Mouse (Mus musculus) hindbrain, embryonic 12.5 days (tissue): ENCODE measurements around the gene Rps17. TPM values are rescaled to one million over a fixed set of nuclear protein-coding genes. Genes with fewer than 3 reads are reported as not detected.

Experiments used
- ATAC-seq: fragments of 200-750 bp; cut with Nextera tagmentation; 2 replicates; pipeline ENCODE4 v1.8.0; 2017; ENCODE audit warnings: moderate TSS enrichment; ENCODE audit not compliant: low FRiP score
- H3K27ac ChIP-seq: fragments of 300-500 bp; sonication (generic); 2 replicates; pipeline ENCODE4 v1.5.1; 2016; ENCODE audit warnings: mild to moderate bottlenecking
- H3K27me3 ChIP-seq: fragments of 300-500 bp; sonication (generic); 2 replicates; pipeline ENCODE4 v1.6.1; 2016; ENCODE audit warnings: mild to moderate bottlenecking
- H3K36me3 ChIP-seq: fragments of 300-500 bp; sonication (generic); 2 replicates; pipeline ENCODE4 v1.6.1; 2016; ENCODE audit warnings: mild to moderate bottlenecking
- H3K4me1 ChIP-seq: fragments of 300-500 bp; sonication (generic); 2 replicates; pipeline ENCODE4 v1.6.1; 2016
- H3K4me2 ChIP-seq: fragments of 300-500 bp; sonication (generic); replicated peaks from 2 replicates; pipeline ENCODE4 v1.6.1; 2016; ENCODE audit warnings: mild to moderate bottlenecking
- H3K4me3 ChIP-seq: fragments of 300-500 bp; sonication (generic); 2 replicates; pipeline ENCODE4 v1.5.1; 2016; ENCODE audit warnings: mild to moderate bottlenecking
- H3K9ac ChIP-seq: fragments of 300-500 bp; sonication (generic); 2 replicates; pipeline ENCODE4 v1.6.1; 2016; ENCODE audit warnings: mild to moderate bottlenecking, moderate library complexity
- H3K9me3 ChIP-seq: fragments of 300-500 bp; sonication (generic); replicated peaks from 2 replicates; pipeline ENCODE4 v1.6.1; 2016; ENCODE audit warnings: mild to moderate bottlenecking
- WGBS: fragments of 180-500 bp; shearing (Covaris S2); methylation state at CpG from one replicate; pipeline ENCODE4 v1.1.7; 2016; 5-methylcytosine and 5-hydroxymethylcytosine counted together
- polyA plus RNA-seq: library from polyadenylated mRNA; unstranded; fragments of >200 nt; fragmentation: Nextera tagmentation; extraction: Ambion mirVana; gene quantifications from 2 replicates; pipeline ENCODE4 v1.2.1, GENCODE M21; 2016

Gene Rps17
- polyA plus RNA-seq, 1 experiment from 2014 or later: 914 TPM

DNA sequence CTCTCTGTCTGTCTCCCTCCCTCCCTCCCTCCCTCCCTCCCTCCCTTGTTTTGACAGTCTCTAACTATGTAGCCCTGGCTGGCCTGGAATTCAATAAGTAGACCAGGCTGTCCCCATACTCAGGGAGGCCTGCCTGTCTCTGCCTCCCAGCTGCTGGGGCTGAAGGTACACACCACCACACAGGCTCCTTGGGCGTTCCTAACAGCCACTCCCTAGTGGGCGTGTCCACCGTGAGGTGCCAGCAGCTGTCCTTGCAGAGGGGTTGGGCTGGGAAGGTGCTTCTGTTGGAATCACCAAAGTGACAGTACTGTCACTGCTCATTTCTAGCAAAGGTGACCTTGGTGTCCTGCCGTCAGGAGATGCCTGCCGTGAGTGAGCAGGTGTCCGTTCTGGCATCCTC lies 18.2 kb downstream of the Rps17 start:
- Histone ChIP-seq H3K27me3 (no peaks in the 10 kb centered on the region), H3K36me3 (no peaks in the 10 kb centered on the region), H3K4me2 (no peak overlapping the region), H3K4me3 (no peak overlapping the region), H3K9me3 (no peaks in the 10 kb centered on the region), H3K9ac (no peak overlapping the region), H3K27ac (no peak overlapping the region), H3K4me1 (0 out of 2 replicates have a peak, but pooled peaks cover 2% of the 10 kb centered on the region)
- WGBS: 79% methylated on average over 6 of the region's 6 CpGs
- ATAC-seq: no peak

DNA sequence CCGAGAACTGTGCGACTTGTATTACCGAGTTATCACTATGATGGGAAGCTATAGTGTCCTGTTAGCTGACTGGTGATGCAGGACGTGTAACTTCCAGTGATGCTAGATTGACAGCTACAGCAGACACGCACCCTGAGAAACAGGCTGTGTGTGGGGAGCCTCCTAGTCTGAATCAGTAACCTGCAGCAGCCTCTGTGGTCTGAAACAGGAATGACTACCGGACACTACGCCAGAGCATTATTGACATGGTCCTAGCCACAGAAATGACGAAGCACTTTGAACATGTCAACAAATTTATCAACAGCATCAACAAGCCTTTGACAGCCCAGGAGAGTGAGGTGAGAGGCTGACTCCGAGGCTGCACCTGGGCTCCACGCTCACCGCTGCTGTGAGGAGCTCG lies 19.0 kb downstream of the Rps17 start:
- H3K27ac ChIP-seq: no peak overlapping the region
- no peaks in the 10 kb centered on the region for H3K27me3 ChIP-seq
- no peak overlapping the region for H3K4me2 ChIP-seq
- no peak for ATAC-seq
- H3K4me3 ChIP-seq: no peak overlapping the region
- no peak overlapping the region for H3K9ac ChIP-seq
- H3K36me3 ChIP-seq: no peaks in the 10 kb centered on the region
- 90% methylated on average over 12 of the region's 12 CpGs for WGBS
- no peaks in the 10 kb centered on the region for H3K9me3 ChIP-seq
- peaks cover 5% of the 10 kb centered on the region; the same call in 1 of the 2 replicates for H3K4me1 ChIP-seq

DNA sequence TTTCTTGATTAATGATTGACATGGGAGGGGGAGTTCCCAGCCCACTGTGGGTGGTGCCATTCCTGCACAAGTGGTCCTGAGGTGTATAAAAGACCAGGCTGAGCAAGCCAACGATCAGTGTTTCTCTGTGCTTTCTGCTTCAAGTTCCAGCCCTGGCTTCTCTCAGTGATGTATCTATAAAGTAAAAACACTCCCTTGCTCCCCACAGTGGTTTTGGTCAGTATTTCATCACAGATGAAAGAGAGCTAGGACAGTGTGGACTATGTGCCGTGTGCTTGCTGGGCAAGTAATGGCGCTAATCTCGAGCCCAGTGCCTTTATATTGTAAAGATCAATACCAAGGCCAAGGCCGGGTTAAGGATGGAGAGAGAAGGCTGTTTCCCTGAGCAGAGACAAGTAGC lies 23.3 kb downstream of the Rps17 start:
- H3K4me1 ChIP-seq: peaks cover 5% of the 10 kb centered on the region; the same call in 1 of the 2 replicates

GRCm38 (mm10) chr7:81319749-81320148 lies 25.3 kb downstream of the Rps17 start:
- Histone ChIP-seq H3K4me1 (peaks cover 5% of the 10 kb centered on the region; the same call in 1 of the 2 replicates), H3K4me3 (no peak overlapping the region)
- 93% methylated on average over 6 of the region's 6 CpGs for WGBS

More for the DNA sequence above, 23.3 kb downstream of the Rps17 start:
- Histone ChIP-seq H3K27ac (no peak overlapping the region), H3K4me3 (no peak overlapping the region), H3K36me3 (no peaks in the 10 kb centered on the region), H3K9ac (no peak overlapping the region), H3K9me3 (no peaks in the 10 kb centered on the region), H3K27me3 (no peaks in the 10 kb centered on the region), H3K4me2 (no peak overlapping the region)
- no peak for ATAC-seq
- 82% methylated on average over 5 of the region's 5 CpGs for WGBS

GRCm38 (mm10) chr7:81315583-81315982 lies 29.5 kb downstream of the Rps17 start:
- 80% methylated on average over 8 of the region's 8 CpGs for WGBS
- no peaks in the 10 kb centered on the region for H3K4me1 ChIP-seq

More at GRCm38 (mm10) chr7:81319749-81320148, 25.3 kb downstream of the Rps17 start:
- Histone ChIP-seq H3K9ac (no peak overlapping the region), H3K4me2 (no peak overlapping the region), H3K27ac (no peak overlapping the region), H3K9me3 (no peaks in the 10 kb centered on the region), H3K27me3 (no peaks in the 10 kb centered on the region), H3K36me3 (no peaks in the 10 kb centered on the region)
- no peak for ATAC-seq

DNA sequence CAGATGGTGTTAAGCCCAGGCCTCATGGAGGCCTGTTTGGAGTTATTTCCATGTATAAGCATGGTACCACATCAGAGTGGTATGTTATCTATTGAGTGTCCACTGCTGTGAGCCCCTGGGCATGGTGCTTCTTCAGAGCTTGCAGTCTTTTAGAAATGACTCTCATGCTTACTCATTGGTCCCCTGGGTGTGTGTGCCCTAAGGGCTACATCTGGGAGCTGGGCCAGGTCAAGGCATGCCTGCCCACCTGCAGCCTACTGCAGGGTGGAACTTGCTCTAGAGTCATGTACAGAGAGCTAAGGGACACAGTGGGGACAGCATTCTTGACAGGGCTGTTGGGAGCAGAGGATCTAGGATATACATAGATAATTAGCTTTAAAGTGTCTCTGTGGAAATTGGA lies 33.5 kb downstream of the Rps17 start:
- no peak overlapping the region for H3K27ac ChIP-seq
- no peaks in the 10 kb centered on the region for H3K9me3 ChIP-seq
- H3K4me1 ChIP-seq: no peaks in the 10 kb centered on the region
- H3K9ac ChIP-seq: no peak overlapping the region
- ATAC-seq: no peak
- H3K36me3 ChIP-seq: no peaks in the 10 kb centered on the region
- H3K4me3 ChIP-seq: no peak overlapping the region
- no peak overlapping the region for H3K4me2 ChIP-seq
- no peaks in the 10 kb centered on the region for H3K27me3 ChIP-seq

More at GRCm38 (mm10) chr7:81315583-81315982, 29.5 kb downstream of the Rps17 start:
- Histone ChIP-seq H3K4me3 (no peak overlapping the region), H3K9me3 (no peaks in the 10 kb centered on the region), H3K9ac (no peak overlapping the region), H3K27ac (no peak overlapping the region), H3K27me3 (no peaks in the 10 kb centered on the region), H3K36me3 (no peaks in the 10 kb centered on the region), H3K4me2 (no peak overlapping the region)
- ATAC-seq: no peak

DNA sequence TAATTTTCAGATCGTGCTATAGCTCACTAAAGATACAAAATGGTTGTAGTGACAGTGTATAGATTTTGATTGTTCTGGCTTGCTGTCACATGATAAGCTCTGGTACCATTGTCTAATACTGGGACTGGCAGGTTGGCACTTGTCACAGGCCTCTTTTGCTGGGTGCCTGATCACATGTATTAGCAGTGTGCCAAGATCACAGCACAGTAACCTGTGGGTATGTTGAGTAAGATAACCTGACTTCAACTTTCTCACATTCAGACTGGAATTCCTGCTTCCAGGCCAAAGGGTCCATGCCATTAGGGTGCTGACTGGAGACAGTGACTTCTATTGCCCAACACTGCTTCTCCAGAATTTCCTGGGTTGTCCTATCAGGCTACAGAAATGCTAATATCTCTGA lies 33.9 kb downstream of the Rps17 start:
- H3K27me3 ChIP-seq: no peaks in the 10 kb centered on the region
- WGBS: 93% methylated on average over 1 of the region's 1 CpGs

GRCm38 (mm10) chr7:81309247-81309646 lies 35.8 kb downstream of the Rps17 start:
- H3K27ac ChIP-seq: no peak overlapping the region
- H3K9ac ChIP-seq: no peak overlapping the region
- no peak overlapping the region for H3K4me3 ChIP-seq
- H3K36me3 ChIP-seq: no peaks in the 10 kb centered on the region
- no peak overlapping the region for H3K4me2 ChIP-seq
- no peaks in the 10 kb centered on the region for H3K27me3 ChIP-seq
- H3K9me3 ChIP-seq: no peaks in the 10 kb centered on the region
- WGBS: 94% methylated on average over 6 of the region's 6 CpGs
- ATAC-seq: no peak
- H3K4me1 ChIP-seq: no peaks in the 10 kb centered on the region

More for the DNA sequence above, 33.9 kb downstream of the Rps17 start:
- Histone ChIP-seq H3K36me3 (no peaks in the 10 kb centered on the region), H3K4me2 (no peak overlapping the region), H3K9me3 (no peaks in the 10 kb centered on the region), H3K4me1 (no peaks in the 10 kb centered on the region), H3K9ac (no peak overlapping the region), H3K4me3 (no peak overlapping the region), H3K27ac (no peak overlapping the region)
- no peak for ATAC-seq

- Histone ChIP-seq H3K9me3 (no peaks in the 10 kb centered on the region), H3K9ac (no peak overlapping the region), H3K36me3 (no peaks in the 10 kb centered on the region), H3K4me1 (no peaks in the 10 kb centered on the region), H3K27ac (no peak overlapping the region), H3K4me3 (no peak overlapping the region), H3K27me3 (no peaks in the 10 kb centered on the region), H3K4me2 (no peak overlapping the region)
- ATAC-seq: no peak
- 73% methylated on average over 8 of the region's 8 CpGs for WGBS
Observed at GRCm38 (mm10) chr7:81307735-81308134, 37.3 kb downstream of the Rps17 start.

GRCm38 (mm10) chr7:81304675-81305074 lies 40.4 kb downstream of the Rps17 start:
- no peaks in the 10 kb centered on the region; the same call in 1 of the 2 replicates for H3K27me3 ChIP-seq
- no peaks in the 10 kb centered on the region for H3K9me3 ChIP-seq
- no peak overlapping the region for H3K4me2 ChIP-seq
- H3K4me1 ChIP-seq: 0 out of 2 replicates have a peak, but pooled peaks cover 5% of the 10 kb centered on the region
- ATAC-seq: no peak
- H3K27ac ChIP-seq: no peak overlapping the region
- no peak overlapping the region for H3K9ac ChIP-seq
- no peaks in the 10 kb centered on the region for H3K36me3 ChIP-seq
- 94% methylated on average over 5 of the region's 5 CpGs for WGBS
- H3K4me3 ChIP-seq: no peak overlapping the region

DNA sequence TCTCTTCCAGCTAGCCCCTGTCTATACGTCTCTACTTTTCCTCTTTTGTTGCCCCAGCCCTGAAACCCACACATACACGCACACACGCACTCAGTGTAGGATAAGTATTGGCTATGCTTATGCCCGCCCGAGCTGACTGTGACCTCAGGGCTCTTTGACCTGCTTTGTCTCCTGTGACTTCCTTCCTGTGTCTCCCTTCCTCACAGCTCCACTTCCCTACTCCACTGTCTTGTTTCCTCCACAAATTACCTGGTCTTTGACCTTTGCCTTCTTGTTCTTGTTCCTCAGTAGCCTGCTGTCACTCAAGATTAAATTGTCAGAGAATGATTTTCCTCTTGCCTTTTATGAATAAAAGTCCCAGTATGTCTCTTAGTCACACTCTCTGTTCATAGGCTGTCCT lies 41.0 kb downstream of the Rps17 start:
- ATAC-seq: no peak
- Histone ChIP-seq H3K9ac (no peak overlapping the region), H3K27me3 (no peaks in the 10 kb centered on the region; the same call in 1 of the 2 replicates), H3K36me3 (no peaks in the 10 kb centered on the region), H3K4me3 (no peak overlapping the region), H3K4me1 (0 out of 2 replicates have a peak, but pooled peaks cover 5% of the 10 kb centered on the region), H3K27ac (no peak overlapping the region), H3K4me2 (no peak overlapping the region), H3K9me3 (no peaks in the 10 kb centered on the region)
- 70% methylated on average over 5 of the region's 5 CpGs for WGBS

DNA sequence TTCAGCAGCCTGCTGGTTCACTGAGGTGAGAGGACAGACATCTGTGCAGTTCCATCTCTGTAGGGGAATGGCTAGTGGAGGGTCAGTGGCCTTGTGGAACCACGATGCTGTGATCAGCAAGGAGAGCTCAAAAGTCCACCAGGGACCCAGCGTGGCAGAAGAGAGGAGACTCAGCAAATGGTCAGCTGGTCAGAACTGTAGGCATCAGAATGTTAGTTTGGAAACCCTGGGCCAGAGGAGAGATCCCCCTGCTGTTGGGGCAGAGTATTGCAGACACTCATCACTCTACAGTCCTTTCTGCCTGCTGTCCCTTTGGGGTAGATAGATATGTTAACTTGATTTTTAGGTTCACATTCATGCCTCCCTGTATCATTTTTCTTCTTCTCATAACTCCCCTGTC lies 41.4 kb downstream of the Rps17 start:
- 97% methylated on average over 2 of the region's 2 CpGs for WGBS
- Histone ChIP-seq H3K27me3 (no peaks in the 10 kb centered on the region; the same call in 1 of the 2 replicates), H3K4me1 (0 out of 2 replicates have a peak, but pooled peaks cover 5% of the 10 kb centered on the region), H3K4me3 (no peak overlapping the region), H3K27ac (no peak overlapping the region), H3K4me2 (no peak overlapping the region), H3K9ac (no peak overlapping the region), H3K9me3 (no peaks in the 10 kb centered on the region), H3K36me3 (no peaks in the 10 kb centered on the region)
- ATAC-seq: no peak

DNA sequence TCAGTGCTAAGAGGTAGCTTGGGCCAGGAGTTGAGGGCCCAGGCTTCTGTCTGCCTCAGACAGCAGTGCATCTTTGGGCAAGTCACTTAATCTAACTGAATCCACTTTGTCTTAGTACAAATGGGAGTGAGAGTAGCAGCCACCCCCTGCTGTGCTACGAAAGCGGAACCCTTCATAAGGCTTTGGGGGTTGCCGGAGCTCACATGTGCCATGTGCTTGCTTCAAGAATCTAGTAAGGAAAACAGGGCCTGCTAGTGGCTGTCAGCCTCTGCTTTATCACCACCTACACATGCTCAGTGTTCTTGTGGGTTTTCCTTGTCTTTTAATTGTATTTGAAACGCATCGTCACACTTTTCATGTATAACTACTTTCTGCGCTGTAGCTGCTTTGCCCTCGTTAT lies 43.7 kb downstream of the Rps17 start:
- Histone ChIP-seq H3K27ac (no peak overlapping the region), H3K9ac (no peak overlapping the region), H3K4me1 (0 out of 2 replicates have a peak, but pooled peaks cover 5% of the 10 kb centered on the region), H3K27me3 (no peaks in the 10 kb centered on the region; the same call in 1 of the 2 replicates), H3K36me3 (no peaks in the 10 kb centered on the region), H3K9me3 (no peaks in the 10 kb centered on the region), H3K4me2 (no peak overlapping the region), H3K4me3 (no peak overlapping the region)
- no peak for ATAC-seq
- WGBS: 52% methylated on average over 7 of the region's 7 CpGs
